Mouse (Mus musculus) liver, postnatal 0 days (tissue): Measurements from ENCODE around the gene Zfp866. TPM values are rescaled to one million over a fixed set of nuclear protein-coding genes. Genes with fewer than 3 reads are reported as not detected.
A peak's percentile ranks its signal among the peaks of the same experiment; 100 is the strongest.

Experiments used
- ATAC-seq: fragments of 200-750 bp; cut with Nextera tagmentation; 2 replicates; pipeline ENCODE4 v1.8.0; 2017; ENCODE audit warnings: mild to moderate bottlenecking, moderate library complexity
- DNase-seq: peaks from one replicate; pipeline ENCODE4 v3.0.0-alpha.2; 2016
- H3K27ac ChIP-seq: fragments of 300-500 bp; sonication (generic); 2 replicates; pipeline ENCODE4 v1.5.1; 2014; ENCODE audit warnings: antibody characterized with exemption, moderate library complexity, mild to moderate bottlenecking, low read depth
- H3K27me3 ChIP-seq: fragments of 300-500 bp; sonication (generic); 2 replicates; pipeline ENCODE4 v1.6.1; 2014; ENCODE audit warnings: low read length, control low read depth, mixed read lengths; ENCODE audit not compliant: insufficient read depth
- H3K36me3 ChIP-seq: fragments of 300-500 bp; sonication (generic); replicated peaks from 2 replicates; pipeline ENCODE4 v1.6.1; 2014; ENCODE audit warnings: mild to moderate bottlenecking, control low read depth, low read length, moderate library complexity, mixed read lengths; ENCODE audit not compliant: insufficient read depth
- H3K4me1 ChIP-seq: fragments of 300-500 bp; sonication (generic); 2 replicates; pipeline ENCODE4 v1.6.1; 2014; ENCODE audit warnings: antibody characterized with exemption, mild to moderate bottlenecking, control low read depth; ENCODE audit not compliant: insufficient read depth
- H3K4me2 ChIP-seq: fragments of 300-500 bp; sonication (generic); 2 replicates; pipeline ENCODE4 v1.6.1; 2014; ENCODE audit warnings: low read depth, mild to moderate bottlenecking, low read length, moderate library complexity, mixed read lengths
- H3K4me3 ChIP-seq: fragments of 300-500 bp; sonication (generic); 2 replicates; pipeline ENCODE4 v1.5.1; 2014; ENCODE audit warnings: low read depth, low read length
- H3K9ac ChIP-seq: fragments of 300-500 bp; sonication (generic); replicated peaks from 2 replicates; pipeline ENCODE4 v1.6.1; 2014; ENCODE audit warnings: mild to moderate bottlenecking, moderate library complexity
- H3K9me3 ChIP-seq: fragments of 300-500 bp; sonication (generic); 2 replicates; pipeline ENCODE4 v1.6.1; 2016; ENCODE audit warnings: mild to moderate bottlenecking, control low read depth, low read length, mixed read lengths
- CTCF ChIP-seq: sonication (generic); IDR thresholded peaks from 2 replicates; pipeline ENCODE4 v1.5.1; 2016; ENCODE audit warnings: antibody characterized with exemption, low read depth
- EP300 ChIP-seq: IDR thresholded peaks from 2 replicates; pipeline ENCODE4 v1.6.1; 2016; ENCODE audit warnings: antibody characterized with exemption, low read depth, mild to moderate bottlenecking
- WGBS: fragments of 180-500 bp; shearing (Covaris S2); extraction: QIAGEN DNeasy Blood & Tissue Kit; methylation state at CpG from one replicate; pipeline ENCODE4 v1.1.7; 2014; ENCODE audit not compliant: insufficient replicate concordance; 5-methylcytosine and 5-hydroxymethylcytosine counted together
- polyA plus RNA-seq: library from polyadenylated mRNA; unstranded; fragments of >200 nt; fragmentation: Nextera tagmentation; extraction: Ambion mirVana; gene quantifications from 2 replicates; pipeline ENCODE4 v1.2.1, GENCODE M21; 2015

Gene Zfp866
- polyA plus RNA-seq, 1 experiment from 2014 or later: 4.6 TPM

DNA sequence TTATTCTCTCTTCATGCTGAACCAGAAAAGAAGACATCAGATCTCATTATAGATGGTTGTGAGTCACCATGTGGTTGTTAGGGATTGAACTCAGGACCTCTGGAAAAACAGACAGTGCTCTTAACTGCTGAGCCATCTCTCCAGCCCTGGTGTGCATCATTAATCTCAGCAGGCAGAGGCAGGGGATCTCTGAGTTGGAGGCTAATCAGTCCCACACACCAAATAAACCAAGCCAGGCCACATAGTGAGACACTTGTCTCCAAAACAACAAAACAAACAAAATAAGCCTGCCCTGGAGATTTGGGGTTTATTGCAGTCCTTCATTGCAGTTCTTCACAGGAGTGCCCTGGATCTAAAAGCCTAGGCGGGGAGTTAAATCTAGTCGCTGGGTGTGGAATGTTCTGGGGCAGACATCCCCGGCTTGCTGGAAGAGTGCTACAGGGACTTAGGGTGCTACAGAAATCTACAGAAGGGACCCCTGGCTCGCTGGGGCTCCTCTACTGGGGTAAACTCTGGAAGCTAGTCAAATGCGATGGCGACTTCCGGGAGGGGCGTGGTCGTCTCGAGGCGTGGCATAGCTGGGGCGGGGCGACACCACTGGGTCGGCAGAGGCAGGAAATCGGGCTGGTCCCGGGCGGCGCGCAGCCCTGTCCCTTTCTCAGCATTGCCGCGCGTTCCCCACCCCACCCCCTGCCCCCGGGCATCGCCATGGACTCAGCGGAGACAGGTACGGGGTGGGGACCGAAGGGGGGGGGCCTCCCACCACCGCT, 17.3 kb upstream of the Zfp866 start, which contains the start of gene Gmip:
Gene Gmip, plus strand, starts transcription at position 586 of the 770 bp plus-strand sequence.
- no peak for TF ChIP-seq EP300
- TF ChIP-seq CTCF: 0 out of 2 replicates have a peak, but pooled peaks have one; percentile 17
- DNase-seq (peak; percentile 92), ATAC-seq (peak; percentile 84)
- Histone ChIP-seq H3K27me3 (no peaks in the 10 kb centered on the region), H3K4me3 (peak within 1 kb of the TSS; percentile 63), H3K27ac (peak within 1 kb of the TSS; percentile 57), H3K9ac (peak within 1 kb of the TSS; percentile 80), H3K4me2 (peak within 1 kb of the TSS; percentile 86), H3K36me3 (peaks cover 56% of the 10 kb centered on the region), H3K4me1 (peaks cover 10% of the 10 kb centered on the region), H3K9me3 (no peaks in the 10 kb centered on the region)
- 6% methylated on average over 28 of the region's 28 CpGs for WGBS

DNA sequence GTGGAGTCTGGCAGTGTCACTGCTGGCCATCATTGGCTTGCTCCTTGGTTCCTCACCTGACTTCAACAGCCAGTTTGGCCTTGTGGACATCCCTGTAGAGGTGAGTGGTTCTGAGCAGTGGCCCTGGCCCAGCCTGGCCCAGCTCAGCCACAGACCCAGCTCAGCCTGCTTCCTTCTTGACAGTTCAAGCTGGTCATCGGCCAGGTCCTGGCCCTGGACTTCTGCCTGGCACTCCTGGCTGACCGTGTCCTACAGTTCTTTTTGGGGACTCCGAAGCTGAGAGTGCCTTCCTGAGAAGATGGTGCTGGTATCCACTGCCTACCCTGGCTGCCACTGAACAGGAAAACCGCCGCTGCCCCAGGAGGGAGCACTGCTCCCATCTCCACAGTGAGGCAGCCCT, 16.3 kb upstream of the Zfp866 start:
- H3K4me2 ChIP-seq: no peak overlapping the region
- 93% methylated on average over 5 of the region's 5 CpGs for WGBS
- no peak for TF ChIP-seq CTCF
- TF ChIP-seq EP300: no peak
- DNase-seq (no peak), ATAC-seq (no peak)
- peaks cover 65% of the 10 kb centered on the region for H3K36me3 ChIP-seq
- peaks cover 10% of the 10 kb centered on the region for H3K4me1 ChIP-seq
- H3K27ac ChIP-seq: 0 out of 2 replicates have a peak overlapping the region, but pooled peaks have one; percentile 57
- H3K9ac ChIP-seq: no peak overlapping the region
- H3K9me3 ChIP-seq: no peaks in the 10 kb centered on the region
- H3K27me3 ChIP-seq: no peaks in the 10 kb centered on the region
- H3K4me3 ChIP-seq: no peak overlapping the region

DNA sequence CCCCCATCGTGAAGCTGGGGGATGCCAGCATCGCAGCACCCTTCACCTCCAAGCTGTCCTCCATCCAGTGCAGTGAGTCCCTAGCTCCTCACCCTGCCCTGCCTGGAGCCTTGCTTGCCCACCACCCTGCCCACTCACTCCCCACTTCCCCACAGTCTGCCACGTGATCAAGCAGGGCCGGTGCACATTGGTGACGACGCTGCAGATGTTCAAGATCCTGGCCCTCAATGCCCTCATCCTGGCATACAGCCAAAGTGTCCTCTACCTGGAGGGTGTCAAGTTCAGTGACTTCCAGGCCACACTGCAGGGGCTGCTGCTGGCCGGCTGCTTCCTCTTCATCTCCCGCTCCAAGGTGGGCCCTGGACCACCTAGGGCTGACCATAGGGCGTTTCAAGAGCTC, 14.5 kb upstream of the Zfp866 start:
- peak overlapping the region; percentile 51 for H3K27ac ChIP-seq
- peaks cover 10% of the 10 kb centered on the region for H3K4me1 ChIP-seq
- H3K27me3 ChIP-seq: no peaks in the 10 kb centered on the region
- H3K4me3 ChIP-seq: no peak overlapping the region
- no peak overlapping the region for H3K9ac ChIP-seq
- peaks cover 69% of the 10 kb centered on the region for H3K36me3 ChIP-seq
- WGBS: 89% methylated on average over 9 of the region's 9 CpGs
- DNase-seq (no peak), ATAC-seq (no peak)
- TF ChIP-seq EP300: no peak
- no peak for TF ChIP-seq CTCF
- no peaks in the 10 kb centered on the region for H3K9me3 ChIP-seq
- no peak overlapping the region for H3K4me2 ChIP-seq

DNA sequence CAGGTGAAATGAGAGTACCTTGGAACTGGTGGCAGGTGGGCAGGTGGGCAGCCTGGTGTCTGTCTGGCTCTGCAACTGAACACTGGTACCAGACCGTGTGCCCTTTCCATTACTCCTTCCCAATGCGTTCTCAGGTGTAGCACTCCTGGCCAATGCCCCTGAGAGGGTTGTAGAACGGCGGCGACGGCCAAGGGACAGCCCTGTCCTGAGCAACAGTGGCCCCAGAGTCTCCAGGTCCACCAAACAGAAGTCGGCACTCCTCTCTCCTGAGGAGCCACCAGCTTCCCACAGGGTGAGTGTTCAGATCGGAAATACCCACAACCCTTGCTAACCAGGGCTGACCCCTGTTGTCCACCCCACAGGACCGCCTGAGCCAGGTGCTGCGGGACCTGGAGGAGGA, 14.1 kb upstream of the Zfp866 start:
- H3K9me3 ChIP-seq: no peaks in the 10 kb centered on the region
- DNase-seq: no peak
- H3K27ac ChIP-seq: no peak overlapping the region
- TF ChIP-seq CTCF (no peak), EP300 (no peak)
- no peak overlapping the region for H3K4me3 ChIP-seq
- H3K4me2 ChIP-seq: no peak overlapping the region
- 92% methylated on average over 10 of the region's 10 CpGs for WGBS
- ATAC-seq: no peak
- H3K9ac ChIP-seq: no peak overlapping the region
- peaks cover 10% of the 10 kb centered on the region for H3K4me1 ChIP-seq
- peaks cover 69% of the 10 kb centered on the region for H3K36me3 ChIP-seq
- no peaks in the 10 kb centered on the region for H3K27me3 ChIP-seq

DNA sequence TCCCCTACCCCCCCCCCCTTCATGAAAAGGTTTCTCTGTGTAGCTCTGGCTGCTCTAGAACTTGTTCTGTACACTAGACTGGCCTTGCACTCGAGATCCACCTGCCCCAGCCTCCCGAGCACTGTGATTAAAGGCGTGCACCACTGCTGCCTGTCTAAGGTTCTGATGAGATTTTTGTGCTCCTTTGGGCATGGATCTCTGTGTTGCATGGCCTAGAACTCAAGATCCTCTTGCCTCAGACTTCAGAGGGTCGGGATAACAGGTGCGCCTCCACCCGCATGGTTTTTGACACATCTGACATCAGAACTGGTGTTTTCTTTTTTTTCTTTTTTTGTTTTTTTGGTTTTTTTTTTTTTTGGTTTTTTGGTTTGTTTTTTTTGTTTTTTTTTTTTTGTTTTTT, 13.6 kb upstream of the Zfp866 start:
- no peak overlapping the region for H3K27ac ChIP-seq
- H3K27me3 ChIP-seq: no peaks in the 10 kb centered on the region
- peaks cover 75% of the 10 kb centered on the region for H3K36me3 ChIP-seq
- ATAC-seq (no peak), DNase-seq (no peak)
- no peak overlapping the region for H3K9ac ChIP-seq
- peaks cover 10% of the 10 kb centered on the region for H3K4me1 ChIP-seq
- H3K4me3 ChIP-seq: no peak overlapping the region
- H3K9me3 ChIP-seq: no peaks in the 10 kb centered on the region
- H3K4me2 ChIP-seq: no peak overlapping the region
- TF ChIP-seq CTCF: no peak
- TF ChIP-seq EP300: no peak
- 90% methylated on average over 6 of the region's 6 CpGs for WGBS

DNA sequence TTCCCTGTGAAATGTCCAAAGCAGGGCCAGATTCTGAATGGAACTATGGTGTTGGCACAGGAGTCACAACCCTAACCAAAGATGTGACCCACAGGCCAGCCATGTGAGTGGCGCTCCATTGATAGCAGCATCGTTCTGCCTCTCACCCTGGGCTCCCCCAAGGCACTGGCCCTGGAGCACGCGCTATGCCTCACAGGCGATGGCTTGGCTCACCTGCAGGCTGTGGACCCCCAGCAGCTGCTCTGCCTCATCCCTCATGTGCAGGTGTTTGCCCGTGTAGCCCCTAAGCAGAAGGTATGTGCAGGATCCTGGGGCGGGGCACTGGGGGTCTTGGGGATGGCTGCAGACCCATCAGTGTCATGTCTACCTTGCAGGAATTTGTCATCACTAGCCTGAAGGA, 12.4 kb upstream of the Zfp866 start:
- Histone ChIP-seq H3K9ac (no peak overlapping the region), H3K4me1 (0 out of 2 replicates have a peak, but pooled peaks cover 2% of the 10 kb centered on the region), H3K9me3 (no peaks in the 10 kb centered on the region), H3K27me3 (no peaks in the 10 kb centered on the region), H3K4me2 (no peak overlapping the region), H3K27ac (no peak overlapping the region), H3K36me3 (peaks cover 85% of the 10 kb centered on the region), H3K4me3 (no peak overlapping the region)
- ATAC-seq (no peak), DNase-seq (no peak)
- TF ChIP-seq EP300: no peak
- WGBS: 90% methylated on average over 7 of the region's 7 CpGs
